Mouse (Mus musculus): ENCODE data around the gene Tbcc. TPM values are rescaled to one million over a fixed set of nuclear protein-coding genes. Genes with fewer than 3 reads are reported as not detected.

The Tbcc gene
- 30.5 TPM for polyA plus RNA-seq (2017; shearing (Covaris generic))

GRCm38 (mm10) chr17:46890116-46890815 lies at the start of gene Tbcc:
Tbcc (plus strand) TSS chr17:46890684.

GRCm38 (mm10) chr17:46857903-46858748 lies 32.4 kb upstream of the Tbcc start, which contains the start of gene Bicral:
Bicral (minus strand) TSS chr17:46858482.

GRCm38 (mm10) chr17:46910186-46910585 lies 19.7 kb downstream of the Tbcc start, which contains the start of gene Prph2:
Prph2 (plus strand) TSS chr17:46910459.

Other genes with a start within 250 kb of the Tbcc start
- 21.3 TPM for gene Klc4, start 244.7 kb upstream of the Tbcc start, polyA plus RNA-seq (2017; shearing (Covaris generic))
- 44.7 TPM for gene Mrpl2, start 244.5 kb upstream of the Tbcc start, polyA plus RNA-seq (2017; shearing (Covaris generic))
- 4.3 TPM for gene Cul7, start 240.3 kb upstream of the Tbcc start, polyA plus RNA-seq (2017; shearing (Covaris generic))
- 39.7 TPM for gene Rrp36, start 216.3 kb upstream of the Tbcc start, polyA plus RNA-seq (2017; shearing (Covaris generic))
- 64.7 TPM for gene Mea1, start 211.9 kb upstream of the Tbcc start, polyA plus RNA-seq (2017; shearing (Covaris generic))
- 105 TPM for gene Klhdc3, start 209.8 kb upstream of the Tbcc start, polyA plus RNA-seq (2017; shearing (Covaris generic))
- gene Ppp2r5d, start 185.6 kb upstream of the Tbcc start, polyA plus RNA-seq (2017; shearing (Covaris generic)), result 65.1 TPM
- gene Pex6, start 179.2 kb upstream of the Tbcc start, polyA plus RNA-seq (2017; shearing (Covaris generic)), result 33.2 TPM
- 0.66 TPM for gene Gnmt, start 161.5 kb upstream of the Tbcc start, polyA plus RNA-seq (2017; shearing (Covaris generic))
- 44.5 TPM for gene Cnpy3, start 138.5 kb upstream of the Tbcc start, polyA plus RNA-seq (2017; shearing (Covaris generic))
- not detected for gene Ptcra, start 127.0 kb upstream of the Tbcc start, polyA plus RNA-seq (2017; shearing (Covaris generic))
- 30.2 TPM for gene 2310039H08Rik, start 118.0 kb upstream of the Tbcc start, polyA plus RNA-seq (2017; shearing (Covaris generic))
- gene Rpl7l1, start 108.0 kb upstream of the Tbcc start, polyA plus RNA-seq (2017; shearing (Covaris generic)), result 69.8 TPM
- gene Bicral, start 32.2 kb upstream of the Tbcc start, polyA plus RNA-seq (2017; shearing (Covaris generic)), result 24.5 TPM
- gene Prph2, start 19.8 kb downstream of the Tbcc start, polyA plus RNA-seq (2017; shearing (Covaris generic)), result not detected
- gene Ubr2, start 119.9 kb downstream of the Tbcc start, polyA plus RNA-seq (2017; shearing (Covaris generic)), result 74.8 TPM